Mouse (Mus musculus) hematopoietic stem cell, adult 5-6 weeks (primary cell): ENCODE data around the gene Ccdc146. TPM values are rescaled to one million over a fixed set of nuclear protein-coding genes. Genes with fewer than 3 reads are reported as not detected.

Source experiments
- ATAC-seq, 2 experiments: fragments of 125-278 bp in 1 of 2; replicated peaks in 1 of 2; 2 replicates each; pipeline ENCODE4 v1.8.0; 2016 to 2017; ENCODE audit warnings: inconsistent platforms in 2 of 2, mild to moderate bottlenecking in 2 of 2, moderate number of reproducible peaks in 2 of 2, low read depth in 1 of 2, moderate TSS enrichment in 1 of 2; ENCODE audit not compliant: low FRiP score in 2 of 2, poor library complexity in 2 of 2, severe bottlenecking in 2 of 2, insufficient read depth in 1 of 2, low TSS enrichment in 1 of 2
- total RNA-seq: library from RNA; stranded (forward); fragments of 172-1452, 232-1000 nt; gene quantifications from 2 replicates; pipeline ENCODE4 v1.2.3, GENCODE M21; 2017

Gene Ccdc146
- total RNA-seq, 1 experiment from 2014 or later: not detected

- peak; percentile 85 to 87 for ATAC-seq
Observed at GRCm38 (mm10) chr5:21255551-21256132, 168.8 kb downstream of the Ccdc146 start.

GRCm38 (mm10) chr5:21254731-21255525 is 169.5 kb downstream of the Ccdc146 start:
- ATAC-seq: peak; percentile 30 to 50; a peak in 1 of 4 replicates

GRCm38 (mm10) chr5:21248834-21249233 is 175.6 kb downstream of the Ccdc146 start:
- peak in 1 of 2 experiments; percentile 45; a peak in 1 of 4 replicates for ATAC-seq

- ATAC-seq: no peak
Observed at GRCm38 (mm10) chr5:21247916-21248315, 176.6 kb downstream of the Ccdc146 start.

- no peak for ATAC-seq
Observed at GRCm38 (mm10) chr5:21246794-21247193, 177.7 kb downstream of the Ccdc146 start.

GRCm38 (mm10) chr5:21245241-21245640 is 179.2 kb downstream of the Ccdc146 start:
- no peak for ATAC-seq

GRCm38 (mm10) chr5:21244575-21244974 is 179.9 kb downstream of the Ccdc146 start:
- no peak for ATAC-seq

Other genes with a start within 250 kb of the Ccdc146 start
- 11.6 and 24.8 TPM in 2 replicates for gene Gsap, start 238.4 kb downstream of the Ccdc146 start, total RNA-seq
- gene Fgl2, start 52.0 kb downstream of the Ccdc146 start, total RNA-seq: 30.7 and 36.7 TPM in 2 replicates
- gene Fam185a, start 281 bp upstream of the Ccdc146 start, total RNA-seq: 13.8 and 17.0 TPM in 2 replicates
- not detected in 2 replicates for gene Lrrc17, start 118.9 kb upstream of the Ccdc146 start, total RNA-seq
- 0.56 TPM in 1 of 2 replicates, not detected in the other for gene Fbxl13, start 221.0 kb upstream of the Ccdc146 start, total RNA-seq
- gene Armc10, start 221.1 kb upstream of the Ccdc146 start, total RNA-seq: 77.6 and 103 TPM in 2 replicates